Mouse (Mus musculus): ENCODE results near the gene Rsph9. TPM values are rescaled to one million over a fixed set of nuclear protein-coding genes. Genes with fewer than 3 reads are reported as not detected.

Gene Rsph9
- polyA plus RNA-seq, 1 experiment from 2014 or later: 10.1 TPM

DNA sequence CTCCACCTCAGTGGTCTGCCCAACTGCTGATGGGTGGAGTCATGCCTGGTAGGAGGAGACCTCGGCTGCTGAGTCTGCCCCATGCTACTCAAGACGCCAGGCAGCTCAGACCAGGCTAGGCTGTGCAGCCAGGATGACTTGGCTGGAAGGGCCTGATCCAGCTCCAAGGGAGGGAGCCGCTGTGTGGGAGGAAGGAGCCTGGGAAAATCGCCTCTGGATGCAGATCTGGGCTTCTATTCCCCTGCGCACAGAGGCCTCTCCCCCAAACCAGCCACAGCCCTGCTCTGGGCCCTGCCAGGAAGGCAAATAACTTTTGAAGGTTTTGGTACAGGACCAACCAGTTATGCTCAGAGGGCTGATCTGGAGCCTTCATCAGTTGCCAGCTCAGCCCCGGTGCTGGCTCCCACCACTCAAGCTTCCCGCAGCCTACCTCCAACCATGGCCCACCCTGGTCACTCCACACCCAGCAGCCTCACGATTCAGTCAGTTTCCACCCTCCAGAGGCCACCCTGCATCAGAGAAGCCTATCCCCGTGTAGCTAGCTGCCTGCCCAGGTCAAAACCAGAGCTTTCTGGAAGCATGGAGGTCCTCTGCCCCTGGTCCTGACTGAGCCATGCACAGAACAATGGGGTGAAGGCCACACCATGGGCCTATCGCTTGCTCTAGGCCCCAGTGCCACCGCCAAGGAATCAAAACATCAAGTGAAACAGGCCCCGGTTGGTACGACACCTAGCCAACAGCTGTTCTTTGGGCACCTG is 14.1 kb downstream of the Rsph9 start:
- H3K36me3 ChIP-seq (ENCODE audit: control insufficient read depth, insufficient read depth, low read length): 0 out of 2 replicates have a peak, but pooled peaks cover 19% of the 10 kb centered on the region
- H3K27ac ChIP-seq (ENCODE audit: low read length): peak overlapping the region; percentile 54
- no peaks in the 10 kb centered on the region for H3K9me3 ChIP-seq (replicated peaks; ENCODE audit: control insufficient read depth, low read length)
- 71% methylated on average over 13 of the region's 13 CpGs for WGBS
- no peak overlapping the region for H3K4me3 ChIP-seq (replicated peaks; ENCODE audit: low read length)
- 0 out of 2 replicates have a peak, but pooled peaks cover 2% of the 10 kb centered on the region for H3K4me1 ChIP-seq (ENCODE audit: control insufficient read depth, insufficient read depth, low read length)
- no peak overlapping the region for H3K4me2 ChIP-seq (ENCODE audit: low read depth, low read length)
- no peaks in the 10 kb centered on the region for H3K27me3 ChIP-seq (ENCODE audit: control insufficient read depth, insufficient read depth, low read length)
- H3K9ac ChIP-seq (ENCODE audit: low read length): peak overlapping the region; percentile 20; the same call in 1 of the 2 replicates
- ATAC-seq (ENCODE audit: insufficient read depth, low FRiP score): peak; percentile 34; the same call in 1 of the 2 replicates

DNA sequence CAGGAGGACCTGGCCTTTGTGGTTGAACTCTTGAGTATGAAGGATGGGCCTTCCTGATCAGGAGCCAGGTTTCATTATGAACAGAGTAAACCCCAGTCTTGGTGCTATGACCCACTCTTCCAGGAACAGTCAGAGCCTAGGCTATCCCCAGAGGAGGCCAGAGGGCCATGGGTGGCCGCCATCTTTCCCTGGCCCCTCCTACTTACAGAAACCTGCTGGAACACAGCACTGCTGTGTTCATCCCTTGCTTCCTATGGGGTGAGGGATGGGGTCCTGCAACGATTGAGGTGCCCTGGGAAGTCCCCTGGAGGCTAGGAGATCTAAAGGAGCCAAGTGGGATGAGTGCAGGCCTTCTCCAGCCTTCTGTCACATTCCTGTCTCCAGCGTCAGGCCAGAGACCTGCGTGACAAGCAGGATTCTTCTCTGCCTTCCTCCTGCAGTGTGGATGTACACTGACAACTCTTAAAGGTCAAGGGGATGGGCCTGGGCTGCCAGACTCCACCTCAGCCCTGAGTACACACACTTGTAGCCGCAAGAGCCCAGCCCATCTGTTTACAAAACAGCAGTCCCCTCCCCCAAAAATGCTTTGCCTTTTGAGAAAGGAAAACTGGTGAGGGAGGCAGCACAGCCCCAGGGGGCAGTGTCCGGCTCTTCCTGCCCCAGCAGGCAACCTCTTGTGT is 16.1 kb downstream of the Rsph9 start:
- H3K4me1 ChIP-seq (ENCODE audit: control insufficient read depth, insufficient read depth, low read length): 0 out of 2 replicates have a peak, but pooled peaks cover 2% of the 10 kb centered on the region
- no peak overlapping the region for H3K9ac ChIP-seq (ENCODE audit: low read length)
- no peaks in the 10 kb centered on the region for H3K9me3 ChIP-seq (replicated peaks; ENCODE audit: control insufficient read depth, low read length)
- no peak for ATAC-seq (ENCODE audit: insufficient read depth, low FRiP score)
- H3K27ac ChIP-seq (ENCODE audit: low read length): no peak overlapping the region
- H3K27me3 ChIP-seq (ENCODE audit: control insufficient read depth, insufficient read depth, low read length): no peaks in the 10 kb centered on the region
- 67% methylated on average over 6 of the region's 6 CpGs for WGBS
- no peak overlapping the region for H3K4me3 ChIP-seq (replicated peaks; ENCODE audit: low read length)
- H3K36me3 ChIP-seq (ENCODE audit: control insufficient read depth, insufficient read depth, low read length): peaks cover 29% of the 10 kb centered on the region; the same call in 1 of the 2 replicates
- no peak overlapping the region for H3K4me2 ChIP-seq (ENCODE audit: low read depth, low read length)

DNA sequence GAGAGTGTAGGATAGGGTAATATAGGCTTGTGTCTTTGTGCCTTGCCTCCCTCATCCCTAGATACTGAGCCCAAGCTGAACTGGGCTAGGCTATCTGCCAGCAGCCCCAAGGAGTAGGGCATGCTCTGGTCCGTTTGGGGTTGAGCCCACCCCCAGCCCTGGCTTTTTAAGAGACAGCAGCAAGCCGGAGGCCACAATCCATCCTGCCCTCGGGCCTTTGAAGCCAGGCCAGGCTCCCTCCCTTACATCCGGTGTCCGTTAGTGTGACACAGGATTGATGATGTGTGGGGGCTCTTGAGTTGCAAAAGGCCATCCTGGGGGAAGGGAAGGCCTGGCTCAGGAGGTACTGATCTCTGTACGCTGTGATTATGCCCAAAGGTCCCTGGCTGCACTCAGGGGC is 17.4 kb downstream of the Rsph9 start:
- Histone ChIP-seq H3K27ac (ENCODE audit: low read length) (no peak overlapping the region), H3K4me1 (ENCODE audit: control insufficient read depth, insufficient read depth, low read length) (no peaks in the 10 kb centered on the region), H3K36me3 (ENCODE audit: control insufficient read depth, insufficient read depth, low read length) (peaks cover 29% of the 10 kb centered on the region; the same call in 1 of the 2 replicates), H3K4me2 (ENCODE audit: low read depth, low read length) (no peak overlapping the region), H3K9me3 (replicated peaks; ENCODE audit: control insufficient read depth, low read length) (no peaks in the 10 kb centered on the region), H3K9ac (ENCODE audit: low read length) (no peak overlapping the region), H3K4me3 (replicated peaks; ENCODE audit: low read length) (no peak overlapping the region), H3K27me3 (ENCODE audit: control insufficient read depth, insufficient read depth, low read length) (no peaks in the 10 kb centered on the region)
- WGBS: 54% methylated on average over 6 of the region's 6 CpGs
- ATAC-seq (ENCODE audit: insufficient read depth, low FRiP score): no peak

DNA sequence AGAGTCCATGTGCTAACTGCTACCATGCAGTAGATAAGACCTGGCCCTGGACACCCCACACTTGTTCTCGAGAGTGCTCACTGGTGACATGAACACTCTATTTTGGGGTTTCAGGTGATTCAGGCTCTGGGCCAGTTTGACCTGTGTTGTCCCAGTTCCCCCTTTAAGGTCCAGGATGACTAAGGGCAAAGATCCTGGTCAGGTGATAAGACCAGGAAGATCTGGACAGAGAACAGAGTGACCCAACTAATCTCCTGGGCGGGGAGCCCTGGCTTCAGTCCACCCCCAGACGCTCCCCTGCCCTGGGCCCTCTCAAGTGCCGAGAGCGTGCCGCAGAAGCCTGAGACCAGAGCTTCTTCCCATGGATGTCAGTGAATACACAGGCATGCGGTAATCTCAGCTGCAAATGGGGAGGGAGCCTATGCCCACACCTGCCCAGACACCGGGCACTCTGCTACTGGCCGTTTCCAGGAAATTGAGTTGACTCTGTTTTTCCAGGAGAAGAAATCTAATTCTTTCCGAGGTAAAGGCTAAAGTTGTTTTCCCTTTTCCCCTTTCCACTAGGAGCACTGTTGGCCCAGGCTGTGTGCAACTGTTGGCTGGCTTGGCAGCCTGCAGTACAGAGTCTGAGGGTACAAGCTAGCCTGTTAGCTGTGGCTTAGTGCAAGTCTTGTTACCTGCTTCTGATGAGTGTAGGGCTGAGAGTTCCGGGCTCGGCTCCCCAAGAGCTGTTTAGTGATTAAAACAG is 19.9 kb downstream of the Rsph9 start:
- Histone ChIP-seq H3K4me1 (ENCODE audit: control insufficient read depth, insufficient read depth, low read length) (no peaks in the 10 kb centered on the region), H3K4me2 (ENCODE audit: low read depth, low read length) (no peak overlapping the region), H3K36me3 (ENCODE audit: control insufficient read depth, insufficient read depth, low read length) (peaks cover 32% of the 10 kb centered on the region; the same call in 1 of the 2 replicates), H3K9ac (ENCODE audit: low read length) (no peak overlapping the region), H3K27me3 (ENCODE audit: control insufficient read depth, insufficient read depth, low read length) (no peaks in the 10 kb centered on the region), H3K9me3 (replicated peaks; ENCODE audit: control insufficient read depth, low read length) (no peaks in the 10 kb centered on the region), H3K4me3 (replicated peaks; ENCODE audit: low read length) (no peak overlapping the region), H3K27ac (ENCODE audit: low read length) (no peak overlapping the region)
- 88% methylated on average over 12 of the region's 12 CpGs for WGBS
- ATAC-seq (ENCODE audit: insufficient read depth, low FRiP score): no peak

DNA sequence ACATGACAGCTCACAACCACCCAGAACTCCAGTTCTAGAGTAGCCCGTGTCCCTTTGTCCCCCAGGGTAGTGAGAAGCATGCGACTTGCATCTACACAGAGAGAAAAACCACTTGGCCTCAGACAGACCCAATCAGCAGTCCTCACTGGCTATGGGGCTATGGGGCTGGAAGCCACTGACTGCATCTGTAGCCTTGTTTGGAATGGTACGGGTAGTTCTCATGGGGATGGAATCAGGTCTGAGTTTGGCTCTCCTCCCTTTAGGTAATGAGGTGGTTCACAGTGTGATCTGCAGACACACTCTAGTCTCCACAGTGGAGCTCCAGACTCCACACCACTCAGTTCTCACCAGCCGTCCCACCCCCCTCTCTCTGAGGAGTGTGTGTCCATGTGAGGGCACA is 20.7 kb downstream of the Rsph9 start:
- H3K36me3 ChIP-seq (ENCODE audit: control insufficient read depth, insufficient read depth, low read length): peaks cover 33% of the 10 kb centered on the region; the same call in 1 of the 2 replicates
- no peak overlapping the region for H3K4me2 ChIP-seq (ENCODE audit: low read depth, low read length)
- peaks cover 2% of the 10 kb centered on the region; the same call in 1 of the 2 replicates for H3K4me1 ChIP-seq (ENCODE audit: control insufficient read depth, insufficient read depth, low read length)
- no peak overlapping the region for H3K9ac ChIP-seq (ENCODE audit: low read length)
- 88% methylated on average over 4 of the region's 4 CpGs for WGBS
- no peaks in the 10 kb centered on the region for H3K27me3 ChIP-seq (ENCODE audit: control insufficient read depth, insufficient read depth, low read length)
- no peak for ATAC-seq (ENCODE audit: insufficient read depth, low FRiP score)
- H3K9me3 ChIP-seq (replicated peaks; ENCODE audit: control insufficient read depth, low read length): no peaks in the 10 kb centered on the region
- H3K27ac ChIP-seq (ENCODE audit: low read length): no peak overlapping the region
- H3K4me3 ChIP-seq (replicated peaks; ENCODE audit: low read length): no peak overlapping the region

DNA sequence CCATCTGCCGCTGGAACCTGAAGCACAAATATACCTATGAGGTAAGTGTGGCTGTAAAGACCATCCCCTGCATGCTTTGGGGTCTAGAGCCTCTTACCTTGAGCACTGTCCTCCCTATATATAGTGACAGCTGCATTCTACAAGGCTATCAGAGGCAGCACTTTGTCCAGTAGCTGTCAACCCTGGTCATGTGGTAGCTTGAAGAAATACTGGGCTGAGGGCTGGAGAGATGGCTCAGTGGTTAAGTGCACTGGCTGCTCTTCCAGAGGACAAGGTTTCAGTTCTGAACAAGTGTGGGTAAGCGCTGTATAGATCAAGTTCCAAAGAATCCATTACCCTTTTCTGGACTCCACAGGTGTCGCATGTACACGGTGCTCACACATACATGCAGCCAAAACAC is 21.2 kb downstream of the Rsph9 start:
- ATAC-seq (ENCODE audit: insufficient read depth, low FRiP score): no peak
- 98% methylated on average over 4 of the region's 4 CpGs for WGBS
- Histone ChIP-seq H3K36me3 (ENCODE audit: control insufficient read depth, insufficient read depth, low read length) (peaks cover 33% of the 10 kb centered on the region), H3K27me3 (ENCODE audit: control insufficient read depth, insufficient read depth, low read length) (no peaks in the 10 kb centered on the region), H3K9me3 (replicated peaks; ENCODE audit: control insufficient read depth, low read length) (no peaks in the 10 kb centered on the region), H3K4me1 (ENCODE audit: control insufficient read depth, insufficient read depth, low read length) (peaks cover 6% of the 10 kb centered on the region; the same call in 1 of the 2 replicates), H3K9ac (ENCODE audit: low read length) (no peak overlapping the region), H3K4me2 (ENCODE audit: low read depth, low read length) (no peak overlapping the region), H3K27ac (ENCODE audit: low read length) (no peak overlapping the region), H3K4me3 (replicated peaks; ENCODE audit: low read length) (no peak overlapping the region)

DNA sequence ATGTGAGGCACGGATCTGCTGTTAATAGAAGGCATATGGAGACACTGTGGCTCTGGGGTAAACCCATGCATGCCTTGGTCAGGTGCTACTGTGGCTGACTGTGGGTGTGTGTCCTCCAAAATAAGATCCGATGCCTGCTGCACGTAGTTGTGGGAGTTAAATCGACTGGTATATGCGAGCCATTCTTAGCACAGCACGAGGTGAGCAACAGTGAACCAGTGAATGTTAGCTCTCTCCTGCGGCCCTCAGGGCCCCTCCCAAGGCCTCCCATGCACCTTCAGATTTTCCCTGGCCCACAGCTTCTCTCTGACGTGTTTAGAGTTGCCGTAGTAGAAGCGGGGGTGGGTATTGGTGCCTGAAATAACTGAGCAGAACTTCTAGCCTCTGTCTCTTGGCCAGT is 24.4 kb downstream of the Rsph9 start:
- peaks cover 20% of the 10 kb centered on the region for H3K36me3 ChIP-seq (ENCODE audit: control insufficient read depth, insufficient read depth, low read length)
- no peak overlapping the region for H3K9ac ChIP-seq (ENCODE audit: low read length)
- H3K4me1 ChIP-seq (ENCODE audit: control insufficient read depth, insufficient read depth, low read length): peaks cover 24% of the 10 kb centered on the region
- no peaks in the 10 kb centered on the region for H3K9me3 ChIP-seq (replicated peaks; ENCODE audit: control insufficient read depth, low read length)
- ATAC-seq (ENCODE audit: insufficient read depth, low FRiP score): no peak
- WGBS: 88% methylated on average over 10 of the region's 10 CpGs
- H3K4me2 ChIP-seq (ENCODE audit: low read depth, low read length): no peak overlapping the region
- no peak overlapping the region for H3K27ac ChIP-seq (ENCODE audit: low read length)
- no peak overlapping the region for H3K4me3 ChIP-seq (replicated peaks; ENCODE audit: low read length)
- no peaks in the 10 kb centered on the region for H3K27me3 ChIP-seq (ENCODE audit: control insufficient read depth, insufficient read depth, low read length)

DNA sequence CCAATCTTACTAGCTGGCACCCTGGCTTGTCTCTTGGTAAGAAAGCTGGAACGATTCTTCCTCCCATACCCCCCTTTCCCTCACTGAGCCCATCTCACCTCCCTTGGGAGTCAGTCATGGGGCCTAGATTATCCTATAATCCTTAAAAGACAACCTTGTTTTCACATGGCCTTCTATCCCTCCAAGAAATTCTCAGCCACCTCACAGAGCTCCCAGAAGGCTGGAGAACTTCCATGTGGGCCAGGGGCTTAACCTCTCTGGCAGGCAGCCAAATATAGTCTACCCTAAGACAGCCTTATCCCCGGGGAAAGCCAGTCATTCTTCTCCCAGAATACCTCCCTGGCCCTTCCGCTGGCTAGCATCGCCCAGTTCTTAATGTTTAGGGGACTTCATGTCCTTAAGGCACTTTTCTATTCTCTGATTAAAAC is 25.6 kb downstream of the Rsph9 start:
- Histone ChIP-seq H3K36me3 (ENCODE audit: control insufficient read depth, insufficient read depth, low read length) (peaks cover 14% of the 10 kb centered on the region), H3K4me1 (ENCODE audit: control insufficient read depth, insufficient read depth, low read length) (peaks cover 24% of the 10 kb centered on the region), H3K4me3 (replicated peaks; ENCODE audit: low read length) (no peak overlapping the region), H3K9ac (ENCODE audit: low read length) (no peak overlapping the region), H3K27ac (ENCODE audit: low read length) (no peak overlapping the region), H3K4me2 (ENCODE audit: low read depth, low read length) (no peak overlapping the region), H3K27me3 (ENCODE audit: control insufficient read depth, insufficient read depth, low read length) (no peaks in the 10 kb centered on the region), H3K9me3 (replicated peaks; ENCODE audit: control insufficient read depth, low read length) (no peaks in the 10 kb centered on the region)
- ATAC-seq (ENCODE audit: insufficient read depth, low FRiP score): no peak
- 51% methylated on average over 4 of the region's 4 CpGs for WGBS

Data from stomach, embryonic 16.5 days (tissue).